Mouse (Mus musculus): ENCODE results near the gene Traf5.

The Traf5 gene

DNA sequence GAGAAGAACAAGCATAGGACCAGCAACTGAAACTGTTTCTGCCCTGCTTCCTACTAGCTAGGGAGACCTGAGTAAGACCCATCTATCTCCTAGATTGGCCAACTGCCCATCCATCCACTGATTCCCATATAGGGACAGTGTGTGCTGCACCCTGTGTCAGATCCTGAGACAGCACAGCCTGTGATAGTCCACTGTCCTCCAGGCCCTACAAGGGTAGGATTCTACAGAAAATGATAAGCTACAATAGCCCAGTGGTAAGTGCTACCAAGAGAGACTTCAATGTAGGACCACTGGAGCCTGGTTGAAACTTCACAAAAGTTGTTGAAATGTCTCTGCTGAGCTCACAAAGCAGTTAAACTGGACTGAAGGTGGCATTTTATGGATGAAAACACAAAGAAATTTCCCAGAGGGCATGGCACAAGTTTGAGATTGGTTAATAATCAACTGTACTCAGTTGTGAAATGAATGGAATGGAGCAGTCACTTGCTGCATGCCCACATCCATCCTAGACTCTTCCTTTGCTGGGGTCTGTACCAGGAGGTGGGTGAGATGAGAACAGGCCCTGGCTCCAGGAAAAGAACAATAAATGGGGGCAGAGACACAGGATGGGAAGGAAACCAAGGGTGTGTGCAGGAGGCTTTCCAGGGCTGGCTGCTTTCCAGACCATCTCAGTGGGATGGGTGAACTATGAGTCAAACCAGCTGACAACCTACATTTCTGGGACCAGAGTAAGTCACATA lies 15.4 kb downstream of the Traf5 start:
- Histone ChIP-seq H3K27me3 (ENCODE audit: insufficient read depth, low read length) (no peaks in the 10 kb centered on the region), H3K4me3 (replicated peaks; ENCODE audit: low read length) (no peak overlapping the region), H3K9me3 (ENCODE audit: low read length) (peaks cover 12% of the 10 kb centered on the region), H3K36me3 (ENCODE audit: insufficient read depth, low read length) (no peaks in the 10 kb centered on the region), H3K4me1 (replicated peaks; ENCODE audit: low read depth, low read length) (no peaks in the 10 kb centered on the region)
- no peak for TF ChIP-seq POU5F1 (IDR thresholded peaks at IDR 0.05; ENCODE audit: borderline replicate concordance, low read length)
- TF ChIP-seq NANOG (IDR thresholded peaks at IDR 0.05; ENCODE audit: borderline replicate concordance, low read length) = no peak
- no peak for TF ChIP-seq CTCF (conservative IDR thresholded peaks at IDR 0.05; ENCODE audit: low read length)

GRCm38 (mm10) chr1:192076101-192076500 lies 16.3 kb downstream of the Traf5 start:
- no peaks in the 10 kb centered on the region for H3K27me3 ChIP-seq (ENCODE audit: insufficient read depth, low read length)
- peaks cover 4% of the 10 kb centered on the region for H3K9me3 ChIP-seq (ENCODE audit: low read length)
- no peaks in the 10 kb centered on the region for H3K36me3 ChIP-seq (ENCODE audit: insufficient read depth, low read length)
- no peak overlapping the region for H3K4me3 ChIP-seq (replicated peaks; ENCODE audit: low read length)
- TF ChIP-seq POU5F1 (IDR thresholded peaks at IDR 0.05; ENCODE audit: borderline replicate concordance, low read length) (no peak), CTCF (conservative IDR thresholded peaks at IDR 0.05; ENCODE audit: low read length) (no peak), NANOG (IDR thresholded peaks at IDR 0.05; ENCODE audit: borderline replicate concordance, low read length) (no peak)
- H3K4me1 ChIP-seq (replicated peaks; ENCODE audit: low read depth, low read length) = no peaks in the 10 kb centered on the region

GRCm38 (mm10) chr1:192074824-192075223 lies 17.5 kb downstream of the Traf5 start:
- TF ChIP-seq POU5F1 (IDR thresholded peaks at IDR 0.05; ENCODE audit: borderline replicate concordance, low read length) (no peak), CTCF (conservative IDR thresholded peaks at IDR 0.05; ENCODE audit: low read length) (no peak), NANOG (IDR thresholded peaks at IDR 0.05; ENCODE audit: borderline replicate concordance, low read length) (no peak)
- H3K36me3 ChIP-seq (ENCODE audit: insufficient read depth, low read length) = no peaks in the 10 kb centered on the region

DNA sequence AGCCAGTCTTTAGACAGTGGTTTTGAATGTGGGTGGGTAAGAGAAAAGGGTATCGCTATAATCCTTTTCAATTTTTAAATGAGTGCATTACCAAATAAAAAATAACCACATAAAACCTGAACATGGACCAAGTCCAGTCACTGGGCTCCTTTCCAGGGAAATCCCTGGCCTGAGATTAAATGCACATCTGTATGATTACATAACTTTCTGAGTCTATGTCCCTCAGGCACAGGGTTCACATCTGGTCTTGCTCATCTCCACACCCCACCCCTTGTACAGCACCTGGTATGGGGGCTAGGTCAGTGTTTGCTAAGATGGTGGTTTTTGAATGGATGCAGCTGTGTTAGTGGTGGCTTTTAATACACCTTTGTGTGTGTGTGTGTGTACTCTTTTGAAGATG lies 19.9 kb downstream of the Traf5 start:
- H3K9me3 ChIP-seq (ENCODE audit: low read length) = no peaks in the 10 kb centered on the region
- peaks cover 7% of the 10 kb centered on the region for H3K4me1 ChIP-seq (replicated peaks; ENCODE audit: low read depth, low read length)
- TF ChIP-seq CTCF (conservative IDR thresholded peaks at IDR 0.05; ENCODE audit: low read length) (no peak), NANOG (IDR thresholded peaks at IDR 0.05; ENCODE audit: borderline replicate concordance, low read length) (no peak)
- no peaks in the 10 kb centered on the region for H3K27me3 ChIP-seq (ENCODE audit: insufficient read depth, low read length)
- no peaks in the 10 kb centered on the region for H3K36me3 ChIP-seq (ENCODE audit: insufficient read depth, low read length)
- H3K4me3 ChIP-seq (replicated peaks; ENCODE audit: low read length) = no peak overlapping the region

More at GRCm38 (mm10) chr1:192074824-192075223, 17.5 kb downstream of the Traf5 start:
- Histone ChIP-seq H3K4me1 (replicated peaks; ENCODE audit: low read depth, low read length) (peaks cover 7% of the 10 kb centered on the region), H3K4me3 (replicated peaks; ENCODE audit: low read length) (no peak overlapping the region), H3K9me3 (ENCODE audit: low read length) (no peaks in the 10 kb centered on the region), H3K27me3 (ENCODE audit: insufficient read depth, low read length) (no peaks in the 10 kb centered on the region)

DNA sequence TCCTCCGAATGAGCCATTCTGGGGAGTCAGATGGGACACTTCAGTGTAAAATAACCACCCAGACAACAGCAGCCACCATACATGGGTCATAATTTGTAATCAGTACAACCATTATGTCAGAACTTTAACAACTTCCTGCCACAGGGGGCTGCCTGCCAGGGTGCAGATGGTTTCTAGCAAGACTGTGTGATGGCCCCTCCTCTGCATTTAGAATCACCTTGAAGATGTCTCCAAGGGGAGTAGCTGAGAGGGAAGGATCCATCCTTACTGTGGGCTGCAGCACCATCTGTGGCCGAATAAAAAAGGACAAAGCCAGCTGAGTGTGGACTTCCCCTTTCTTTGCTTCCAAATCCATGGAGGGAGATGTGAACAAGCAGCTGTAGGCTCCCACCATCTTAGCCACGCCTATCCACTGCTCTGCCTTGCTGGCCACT lies 21.7 kb downstream of the Traf5 start:
- H3K4me3 ChIP-seq (replicated peaks; ENCODE audit: low read length) = no peak overlapping the region
- no peaks in the 10 kb centered on the region for H3K9me3 ChIP-seq (ENCODE audit: low read length)
- H3K27me3 ChIP-seq (ENCODE audit: insufficient read depth, low read length) = no peaks in the 10 kb centered on the region

DNA sequence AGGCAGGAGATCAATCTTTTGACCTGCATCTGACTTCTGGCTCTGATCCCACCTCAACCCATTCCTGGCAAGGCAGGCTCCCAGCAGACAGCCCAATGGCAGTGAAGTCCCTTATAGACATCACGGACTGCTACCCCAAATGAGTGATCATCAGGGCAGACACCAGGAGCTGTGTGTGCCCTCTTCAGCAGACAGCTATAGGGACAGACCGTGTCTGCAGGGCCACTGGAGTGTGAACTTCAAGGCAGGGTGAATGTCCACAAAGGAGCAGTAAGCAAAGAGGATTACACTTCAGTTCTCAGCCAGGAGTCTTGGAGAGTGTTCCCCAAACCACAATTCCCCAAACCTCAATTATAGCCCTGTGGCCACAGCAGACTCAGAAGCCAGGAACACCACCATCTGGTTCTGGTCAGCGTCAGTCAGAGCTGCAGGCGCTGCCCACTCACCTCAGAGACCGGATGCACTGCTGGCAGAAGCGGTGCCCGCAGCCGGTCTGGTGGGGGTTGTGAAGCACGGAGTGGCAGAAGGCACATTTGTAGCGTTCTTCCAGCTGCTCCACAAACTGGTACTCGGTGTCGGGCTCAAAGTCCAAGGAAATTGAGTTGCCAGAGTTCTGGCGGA lies 22.3 kb downstream of the Traf5 start:
- no peak overlapping the region for H3K4me3 ChIP-seq (replicated peaks; ENCODE audit: low read length)
- H3K27me3 ChIP-seq (ENCODE audit: insufficient read depth, low read length) = no peaks in the 10 kb centered on the region
- peaks cover 7% of the 10 kb centered on the region for H3K4me1 ChIP-seq (replicated peaks; ENCODE audit: low read depth, low read length)
- H3K36me3 ChIP-seq (ENCODE audit: insufficient read depth, low read length) = no peaks in the 10 kb centered on the region
- H3K9me3 ChIP-seq (ENCODE audit: low read length) = no peaks in the 10 kb centered on the region
- TF ChIP-seq POU5F1 (IDR thresholded peaks at IDR 0.05; ENCODE audit: borderline replicate concordance, low read length) (no peak), CTCF (conservative IDR thresholded peaks at IDR 0.05; ENCODE audit: low read length) (no peak), NANOG (IDR thresholded peaks at IDR 0.05; ENCODE audit: borderline replicate concordance, low read length) (no peak)

More for the DNA sequence above, 21.7 kb downstream of the Traf5 start:
- TF ChIP-seq NANOG (IDR thresholded peaks at IDR 0.05; ENCODE audit: borderline replicate concordance, low read length) (no peak), POU5F1 (IDR thresholded peaks at IDR 0.05; ENCODE audit: borderline replicate concordance, low read length) (no peak), CTCF (conservative IDR thresholded peaks at IDR 0.05; ENCODE audit: low read length) (no peak)
- Histone ChIP-seq H3K36me3 (ENCODE audit: insufficient read depth, low read length) (no peaks in the 10 kb centered on the region), H3K4me1 (replicated peaks; ENCODE audit: low read depth, low read length) (peaks cover 7% of the 10 kb centered on the region)

- peaks cover 7% of the 10 kb centered on the region for H3K4me1 ChIP-seq (replicated peaks; ENCODE audit: low read depth, low read length)
- H3K9me3 ChIP-seq (ENCODE audit: low read length) = 0 out of 2 replicates have a peak, but pooled peaks cover 5% of the 10 kb centered on the region
- H3K4me3 ChIP-seq (replicated peaks; ENCODE audit: low read length) = no peak overlapping the region
- TF ChIP-seq POU5F1 (IDR thresholded peaks at IDR 0.05; ENCODE audit: borderline replicate concordance, low read length) = no peak
- no peak for TF ChIP-seq CTCF (conservative IDR thresholded peaks at IDR 0.05; ENCODE audit: low read length)
- no peak for TF ChIP-seq NANOG (IDR thresholded peaks at IDR 0.05; ENCODE audit: borderline replicate concordance, low read length)
- H3K36me3 ChIP-seq (ENCODE audit: insufficient read depth, low read length) = no peaks in the 10 kb centered on the region
- no peaks in the 10 kb centered on the region for H3K27me3 ChIP-seq (ENCODE audit: insufficient read depth, low read length)
Measured at GRCm38 (mm10) chr1:192068188-192068587, 24.2 kb downstream of the Traf5 start.

DNA sequence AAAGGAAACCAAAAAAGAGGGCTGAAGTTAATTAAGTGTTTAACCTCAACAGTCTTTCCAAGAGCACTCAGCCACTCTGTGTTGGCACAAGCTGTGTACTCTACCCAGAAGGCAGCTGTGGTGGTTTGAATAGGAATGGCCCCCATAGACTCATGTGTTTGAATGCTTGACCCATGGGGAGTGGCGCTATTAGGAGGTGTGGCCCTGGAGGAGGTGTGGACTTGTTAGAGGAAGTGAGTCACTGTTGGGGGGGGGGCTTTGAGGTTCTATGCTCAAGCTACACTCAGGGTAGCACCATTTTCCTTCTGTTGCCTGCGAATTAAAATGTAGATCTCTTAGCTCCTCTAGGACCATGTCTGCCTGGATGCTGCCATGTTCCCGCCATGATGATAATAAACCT lies 25.4 kb downstream of the Traf5 start:
- TF ChIP-seq POU5F1 (IDR thresholded peaks at IDR 0.05; ENCODE audit: borderline replicate concordance, low read length) (no peak), NANOG (IDR thresholded peaks at IDR 0.05; ENCODE audit: borderline replicate concordance, low read length) (no peak), CTCF (conservative IDR thresholded peaks at IDR 0.05; ENCODE audit: low read length) (no peak)
- H3K27me3 ChIP-seq (ENCODE audit: insufficient read depth, low read length) = no peaks in the 10 kb centered on the region
- no peaks in the 10 kb centered on the region for H3K36me3 ChIP-seq (ENCODE audit: insufficient read depth, low read length)
- 0 out of 2 replicates have a peak, but pooled peaks cover 6% of the 10 kb centered on the region for H3K9me3 ChIP-seq (ENCODE audit: low read length)
- no peak overlapping the region for H3K4me3 ChIP-seq (replicated peaks; ENCODE audit: low read length)
- peaks cover 7% of the 10 kb centered on the region for H3K4me1 ChIP-seq (replicated peaks; ENCODE audit: low read depth, low read length)
